Mouse (Mus musculus): ENCODE results near the gene Nanos3.

Nanos3 gene

DNA sequence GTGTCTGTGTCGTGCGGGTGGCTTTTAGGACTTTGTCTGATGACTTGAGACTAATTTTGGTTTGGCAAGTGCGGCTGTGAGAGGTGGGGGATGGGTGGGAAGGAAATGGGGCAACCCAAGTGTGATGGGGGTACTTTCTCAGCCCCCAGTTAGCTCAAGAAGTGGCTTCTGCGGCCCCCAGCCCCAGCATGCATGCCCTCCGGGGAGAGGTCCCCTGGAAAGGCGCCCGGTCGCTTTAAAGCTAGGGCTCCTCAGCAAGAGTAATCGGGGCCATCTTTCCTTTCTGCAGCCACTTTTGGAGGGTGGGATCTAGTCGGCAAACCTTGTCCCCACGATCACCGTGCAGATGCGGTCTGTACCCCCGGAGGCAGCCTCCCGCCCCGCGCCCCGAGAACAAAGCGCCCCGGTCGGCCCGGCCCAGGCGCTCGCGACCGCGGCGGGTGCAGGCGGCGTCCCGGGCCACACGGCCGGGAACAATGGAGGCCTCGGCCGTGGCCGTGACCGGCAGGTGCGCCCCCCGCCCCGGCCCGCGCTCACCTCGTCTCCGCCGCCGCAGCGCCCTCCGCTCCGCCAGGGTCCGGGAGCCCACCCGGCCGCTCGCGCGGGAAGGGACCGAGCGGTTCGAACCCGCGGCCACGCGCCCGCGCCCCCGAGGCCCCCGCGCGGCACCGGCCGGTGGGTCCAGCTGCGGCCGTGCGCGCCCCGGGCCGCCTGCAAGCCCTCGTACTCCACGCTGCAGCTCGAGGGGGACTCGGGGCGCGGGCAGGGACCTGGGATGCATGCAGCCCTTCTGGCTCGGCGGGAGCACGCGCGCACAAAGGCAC is 1.5 kb downstream of the Nanos3 start:
- in situ Hi-C loops (cut with MboI) = loop anchor here (10.0 kb wide), 1 partner anchor 171 kb away; no protein-coding TSS in a partner anchor

DNA sequence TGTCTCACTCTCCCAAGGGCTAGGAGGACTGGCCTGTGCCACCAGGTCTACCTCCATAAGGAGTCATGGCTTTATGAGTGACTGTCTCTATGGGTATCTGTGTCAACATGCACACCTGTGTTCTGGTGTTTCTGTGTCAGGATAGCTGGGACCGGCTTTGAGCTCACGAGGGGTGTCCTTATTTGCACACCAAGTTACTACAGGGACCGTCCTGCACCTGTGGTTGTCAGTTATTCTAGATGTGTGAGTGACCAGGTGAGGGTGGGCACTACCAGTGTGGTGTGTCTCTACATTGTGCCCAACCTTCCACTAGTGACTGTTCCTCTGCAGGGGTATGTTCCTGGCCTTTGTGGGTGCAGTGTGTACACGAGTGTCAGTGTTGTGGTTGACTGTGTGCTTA is 2.2 kb downstream of the Nanos3 start:
- in situ Hi-C loops (cut with MboI) = loop anchor here (10.0 kb wide), 1 partner anchor 172 kb away; no protein-coding TSS in a partner anchor

DNA sequence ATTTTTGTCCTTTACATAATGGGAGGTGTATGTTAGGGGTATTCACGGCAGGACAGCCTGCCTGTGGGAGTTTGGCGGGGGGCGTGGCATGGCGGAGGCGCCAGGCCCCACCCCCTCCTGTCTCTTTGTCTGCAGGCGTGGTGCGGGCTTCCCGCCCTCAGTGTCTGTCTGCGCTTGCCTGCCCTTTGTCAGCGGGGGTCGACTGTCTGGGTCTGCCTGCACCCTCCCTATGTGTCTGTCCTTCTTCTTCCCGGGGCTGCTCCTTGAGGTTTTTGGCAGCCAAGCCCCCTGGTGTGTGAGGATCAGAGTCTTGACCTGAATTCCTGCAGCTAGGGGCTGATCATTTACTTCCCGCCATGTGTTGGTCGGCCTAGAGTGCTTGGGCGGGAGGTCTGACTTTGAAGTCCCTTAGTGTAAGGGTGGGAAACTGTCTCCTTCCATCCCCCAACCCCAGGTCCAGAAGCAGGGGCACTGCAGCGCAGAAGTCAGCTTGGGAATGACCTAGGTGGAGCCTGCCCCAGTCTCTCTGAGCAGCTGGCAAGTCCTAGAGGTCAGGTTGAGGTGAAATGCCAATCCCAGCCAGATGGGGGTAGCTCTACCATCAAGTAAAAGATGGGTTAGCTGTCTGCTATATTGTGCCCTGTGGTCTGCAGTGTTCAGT is 4.4 kb downstream of the Nanos3 start:
- in situ Hi-C loops (cut with MboI) = loop anchor here (10.0 kb wide), 1 partner anchor 174 kb away; no protein-coding TSS in a partner anchor

DNA sequence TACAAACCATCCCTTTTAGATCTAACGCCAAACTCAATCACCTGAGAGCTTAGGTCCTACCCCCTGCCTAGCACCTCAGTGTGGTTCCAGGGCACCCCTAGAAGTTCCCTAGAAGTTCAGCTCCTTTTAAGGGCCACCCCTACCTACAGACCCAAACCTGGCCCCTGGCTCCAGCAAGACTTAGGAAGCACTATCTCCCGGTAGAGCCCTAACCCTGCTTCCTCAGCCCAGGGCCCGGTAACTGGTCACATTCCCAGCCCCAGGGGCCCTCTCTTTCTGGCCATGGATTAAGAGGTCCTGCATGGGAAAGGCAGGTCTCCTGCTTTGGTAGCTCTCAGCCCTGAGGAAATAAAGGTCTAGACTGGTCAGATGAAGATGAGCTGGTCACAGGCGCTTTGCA is 5.1 kb downstream of the Nanos3 start:
- in situ Hi-C loops (cut with MboI) = loop anchor here (10.0 kb wide), 1 partner anchor 175 kb away; no protein-coding TSS in a partner anchor

DNA sequence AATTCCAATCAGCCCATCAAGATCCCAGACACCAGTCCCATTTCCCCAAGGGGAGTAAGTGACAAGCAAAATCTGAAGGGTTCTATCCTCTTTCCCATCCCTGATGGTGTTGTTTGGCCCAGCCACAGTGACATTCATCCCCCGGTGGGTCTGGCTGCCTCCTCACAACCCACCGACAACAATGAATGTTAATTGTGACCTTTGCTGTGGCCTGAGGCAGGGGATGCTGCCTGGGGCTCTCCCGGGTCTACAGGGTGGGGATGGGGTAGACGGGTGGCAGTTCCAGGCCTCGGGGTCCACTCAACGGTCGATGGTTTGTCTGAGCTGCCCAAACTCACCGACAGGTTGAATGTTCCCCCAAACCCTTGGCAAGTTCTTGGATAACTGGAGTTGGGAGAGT is 6.4 kb downstream of the Nanos3 start:
- in situ Hi-C loops (cut with MboI) = no loop called here

DNA sequence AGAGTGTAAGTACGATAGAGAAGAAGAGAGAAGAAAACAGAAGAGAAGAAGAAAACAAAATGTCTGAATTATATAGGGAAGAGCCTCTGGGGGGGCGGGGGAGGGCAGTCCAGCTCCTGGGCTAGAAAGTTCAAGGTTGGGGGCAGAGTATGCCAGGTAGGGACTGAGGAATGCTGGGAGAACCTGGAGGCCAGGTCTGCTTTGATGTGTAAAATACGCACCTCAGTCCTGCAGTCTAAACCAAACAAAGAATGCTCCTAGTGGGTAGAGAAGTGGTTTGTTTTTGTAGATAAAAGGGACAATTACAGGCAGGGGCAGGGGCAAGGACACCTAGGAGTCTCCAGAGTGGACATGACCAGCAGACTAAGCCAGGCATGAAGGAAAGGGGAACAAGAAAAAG is 7.6 kb downstream of the Nanos3 start:
- in situ Hi-C loops (cut with MboI) = no loop called here

DNA sequence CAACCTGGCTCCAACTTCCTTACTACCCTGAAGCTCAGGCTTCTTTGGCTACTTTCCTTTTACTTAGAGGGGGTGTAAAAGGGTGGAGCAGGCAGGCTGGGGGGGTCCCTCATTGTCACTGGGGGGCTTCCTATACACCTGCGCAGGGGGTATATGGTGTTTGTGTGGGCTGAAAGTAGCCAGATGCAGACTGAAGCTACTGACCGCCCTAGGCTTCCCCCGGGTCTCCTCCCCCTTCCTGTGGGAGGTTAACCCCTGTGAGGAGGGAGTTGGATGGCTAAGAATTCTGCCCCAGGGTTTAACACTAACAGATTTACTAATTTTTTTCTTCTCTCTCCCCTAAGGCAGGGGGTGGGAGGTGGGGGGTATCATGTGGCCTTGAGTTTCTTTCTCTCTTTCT is 8.5 kb downstream of the Nanos3 start:
- in situ Hi-C loops (cut with MboI) = no loop called here

DNA sequence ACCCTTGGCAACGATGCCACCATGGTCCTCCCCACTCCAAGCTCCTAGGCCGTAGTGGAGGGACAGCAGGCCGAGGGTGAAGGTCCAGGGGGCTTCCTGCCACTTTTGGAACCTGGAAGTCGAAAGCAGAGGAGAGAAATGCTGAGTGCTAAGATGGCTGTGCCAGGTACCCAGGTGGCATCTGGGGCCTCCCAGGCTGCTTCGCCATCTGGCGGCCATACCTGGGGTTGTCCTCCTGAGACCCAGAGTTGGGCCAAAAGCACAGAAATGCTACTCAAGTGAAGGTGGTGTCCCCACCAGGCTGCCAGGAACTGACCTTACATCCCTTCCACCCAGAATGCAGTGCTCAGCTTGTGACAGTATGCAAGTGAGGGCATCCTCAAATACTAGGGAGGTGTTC is 11.2 kb downstream of the Nanos3 start:
- in situ Hi-C loops (cut with MboI) = no loop called here

DNA sequence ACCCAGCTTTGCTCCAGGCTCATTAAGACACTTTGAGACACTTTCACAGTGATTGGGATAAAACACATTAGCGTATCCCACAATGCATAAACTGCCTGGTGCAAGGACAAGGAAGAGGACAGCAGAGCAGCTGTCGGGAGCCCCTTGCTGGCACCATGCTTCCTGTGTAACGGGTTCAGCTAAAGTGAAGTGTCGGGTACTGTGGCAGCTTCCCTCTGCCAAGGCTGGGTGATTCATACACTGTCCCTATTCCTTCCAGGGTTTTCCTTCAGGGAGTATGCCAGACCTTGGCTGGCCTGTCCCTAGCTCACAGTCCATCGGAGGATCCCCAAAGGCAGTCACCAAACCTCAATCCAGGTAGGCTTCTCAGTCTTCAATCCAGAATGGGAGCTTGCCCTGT is 14.9 kb downstream of the Nanos3 start:
- in situ Hi-C loops (cut with MboI) = no loop called here

DNA sequence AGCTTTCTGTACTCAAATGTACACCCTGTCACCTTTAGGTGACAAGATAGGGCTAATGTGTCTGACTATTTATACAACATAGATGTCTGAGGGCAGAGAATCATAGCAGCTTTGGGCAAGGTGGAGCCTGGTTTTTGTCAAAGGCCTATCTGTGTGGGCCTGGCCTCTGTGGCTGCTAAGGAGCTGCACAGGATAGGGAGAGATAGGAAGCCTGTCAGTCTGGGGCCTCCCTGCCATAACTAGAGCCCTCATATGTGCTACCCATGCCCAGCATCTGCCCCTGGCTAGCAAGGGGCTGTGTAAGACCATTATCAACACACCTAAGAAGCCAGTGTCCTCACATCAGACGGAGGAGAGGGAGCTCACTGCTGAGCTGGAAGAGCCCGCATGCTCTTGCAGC is 17.3 kb downstream of the Nanos3 start:
- in situ Hi-C loops (cut with MboI) = no loop called here

DNA sequence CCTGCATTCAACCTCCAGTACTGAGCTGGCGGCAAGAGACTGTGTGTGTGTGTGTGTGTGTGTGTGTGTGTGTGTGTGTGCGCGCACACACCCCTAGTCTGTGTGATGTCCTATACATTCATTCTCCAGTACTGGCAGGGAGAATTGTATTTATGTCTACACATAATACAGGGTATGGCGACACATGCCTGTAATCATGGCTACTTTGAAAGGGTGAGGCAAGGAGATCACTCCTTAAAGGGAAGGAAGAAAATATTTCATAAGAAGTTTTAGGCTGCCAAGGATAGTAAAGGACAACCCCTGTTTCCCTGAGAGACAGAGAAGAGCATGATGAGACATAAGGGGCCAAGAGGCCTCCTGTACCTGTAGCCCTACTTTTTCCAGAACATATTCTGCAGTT is 27.4 kb downstream of the Nanos3 start:
- in situ Hi-C loops (cut with MboI) = no loop called here

DNA sequence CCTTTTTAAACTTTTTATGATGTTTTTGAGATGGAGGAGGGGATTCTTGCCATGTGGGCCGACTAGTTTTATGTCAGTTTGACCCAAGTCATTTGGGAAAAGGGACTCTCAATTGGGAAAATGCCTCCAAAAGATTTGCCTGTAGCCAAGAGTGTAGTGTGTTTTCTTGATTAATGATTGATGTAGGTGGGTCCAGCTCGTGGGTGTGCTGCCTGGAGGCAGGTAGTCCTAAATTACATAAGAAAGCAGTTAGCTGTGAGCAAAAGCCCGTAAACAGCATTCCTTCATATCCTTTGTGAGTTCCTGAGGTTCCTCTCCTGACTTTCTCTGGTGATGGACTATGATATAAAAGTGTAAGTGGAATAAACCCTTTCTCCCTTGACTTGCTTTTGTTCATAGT is 35.8 kb downstream of the Nanos3 start:
- in situ Hi-C loops (cut with MboI) = no loop called here

DNA sequence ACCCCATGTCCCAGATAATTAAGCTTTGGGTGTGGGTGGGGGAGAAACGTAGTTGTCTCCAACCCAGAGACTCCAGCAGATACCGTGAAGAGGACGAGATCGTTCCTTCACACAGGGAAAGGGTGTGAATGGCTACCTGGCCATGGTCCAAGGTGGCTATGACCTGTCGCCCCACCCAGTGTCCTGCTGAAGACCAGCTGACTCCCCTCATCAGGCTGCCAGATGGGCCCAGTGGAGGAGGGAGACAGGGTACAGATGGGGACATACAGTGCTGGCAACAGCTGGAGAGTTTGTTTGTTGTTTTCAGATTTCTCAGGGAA is 36.5 kb downstream of the Nanos3 start:
- in situ Hi-C loops (cut with MboI) = no loop called here

DNA sequence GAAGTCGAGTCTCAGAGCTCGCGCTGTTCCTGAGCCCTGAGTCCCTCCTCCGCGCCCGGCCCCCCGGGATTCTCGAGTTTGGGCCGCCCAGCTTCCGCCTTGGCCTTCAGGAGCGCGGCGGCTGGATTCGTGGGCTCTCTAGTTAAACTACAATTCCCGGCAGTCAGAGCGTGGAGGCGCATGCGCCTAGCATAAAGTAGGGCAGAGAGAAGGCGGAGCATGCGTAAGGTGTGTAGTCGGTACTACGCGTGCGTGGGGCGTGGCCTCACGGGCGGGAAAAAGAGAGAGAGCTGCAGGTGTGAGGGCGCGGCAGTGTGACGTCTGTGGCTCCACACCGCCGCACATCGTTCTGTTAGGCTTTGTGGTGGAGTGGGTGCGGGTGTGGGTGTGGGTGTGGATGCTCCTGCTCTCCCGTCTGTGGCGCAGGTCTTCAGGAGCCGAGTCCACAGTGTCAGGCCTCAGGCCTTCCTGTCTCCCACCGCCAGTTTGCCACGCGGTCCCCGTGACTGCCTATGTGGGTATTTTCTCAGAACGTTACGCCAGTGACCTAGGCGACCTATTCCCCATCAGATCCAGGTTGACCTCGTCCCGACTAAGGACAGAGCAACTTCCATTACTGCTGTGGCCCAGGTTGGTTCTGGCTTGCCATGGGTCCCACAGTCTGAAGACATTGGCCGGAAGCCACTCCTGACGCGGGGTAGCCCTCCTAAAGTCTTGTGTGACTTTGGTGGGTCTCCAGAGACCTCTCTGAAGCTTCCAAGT is 37.1 kb downstream of the Nanos3 start, which contains the start of the genes Cc2d1a and 4930432K21Rik:
Cc2d1a (minus strand) TSS at position 168 of the 762 bp plus-strand sequence.
4930432K21Rik (plus strand) TSS at position 257 of the 762 bp plus-strand sequence.
- in situ Hi-C loops (cut with MboI) = no loop called here

DNA sequence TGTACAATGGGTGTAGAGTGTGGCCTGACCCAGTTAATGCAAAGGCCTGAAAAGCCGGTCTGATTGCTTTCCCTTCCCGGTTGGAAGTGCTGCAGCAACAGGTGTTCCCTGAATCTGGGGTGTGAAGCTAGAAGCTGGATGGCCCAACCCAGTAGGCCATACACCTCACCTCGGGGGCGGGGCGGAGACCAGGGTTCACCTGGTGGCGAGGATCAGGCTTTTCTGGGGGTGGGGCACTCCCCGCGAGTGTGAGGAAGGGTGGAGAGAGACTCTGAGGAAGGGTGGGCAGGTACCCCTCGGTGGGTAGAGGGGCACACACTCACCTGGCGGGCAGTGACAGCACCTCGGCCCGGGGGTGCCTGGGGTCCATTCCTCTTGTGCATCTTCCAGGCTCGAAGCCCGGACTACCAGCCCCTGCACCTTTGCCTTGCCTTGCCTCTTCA is 37.7 kb downstream of the Nanos3 start:
- in situ Hi-C loops (cut with MboI) = no loop called here

DNA sequence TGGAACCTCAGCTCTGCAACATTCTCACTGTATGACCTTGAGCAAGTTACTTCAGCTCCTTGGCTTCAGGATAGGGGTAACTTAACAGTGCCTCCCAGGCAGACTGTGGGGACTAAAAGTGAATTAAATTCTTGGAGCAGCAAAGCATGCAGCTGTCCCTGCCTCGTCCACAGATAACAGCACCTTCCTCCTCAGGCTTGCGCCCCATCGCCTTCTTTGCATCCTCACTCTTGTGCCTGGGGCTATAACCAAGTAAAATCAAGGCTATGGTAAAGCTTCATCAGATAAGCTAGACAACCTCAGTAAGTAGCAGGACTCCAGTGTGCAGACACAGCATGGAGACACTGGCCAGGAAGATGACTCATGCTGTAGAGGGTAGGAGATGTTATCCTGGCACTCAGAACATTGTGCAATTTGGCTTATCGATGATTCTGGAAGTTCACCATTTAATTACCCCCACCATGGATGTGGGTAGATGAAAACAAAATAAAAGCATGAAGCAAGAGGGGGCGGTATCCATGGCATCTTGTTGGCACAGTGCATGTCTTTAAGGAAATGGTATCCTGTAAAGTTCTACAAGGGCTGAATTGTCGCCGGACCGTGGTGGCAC is 40.3 kb downstream of the Nanos3 start:
- in situ Hi-C loops (cut with MboI) = no loop called here

DNA sequence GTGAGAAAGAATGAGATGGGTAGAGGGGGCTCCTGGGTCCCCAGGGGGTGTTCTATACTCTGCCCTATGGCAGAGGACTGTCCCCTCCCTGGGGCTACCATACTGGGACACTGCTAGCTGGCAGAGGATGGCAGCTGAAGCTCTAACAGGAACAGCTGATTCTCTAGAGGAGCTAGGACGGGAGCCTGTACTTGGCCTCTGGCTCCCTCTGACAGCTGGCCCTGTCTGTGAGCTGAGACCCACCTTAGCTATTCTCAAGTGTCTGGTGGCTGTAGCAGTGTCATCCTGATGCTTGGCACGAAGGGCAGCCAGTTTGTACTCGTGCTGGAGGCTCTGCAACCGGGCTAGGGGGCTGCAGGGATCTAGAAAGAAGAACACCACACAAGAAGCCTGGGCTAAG is 44.2 kb downstream of the Nanos3 start:
- in situ Hi-C loops (cut with MboI) = no loop called here

DNA sequence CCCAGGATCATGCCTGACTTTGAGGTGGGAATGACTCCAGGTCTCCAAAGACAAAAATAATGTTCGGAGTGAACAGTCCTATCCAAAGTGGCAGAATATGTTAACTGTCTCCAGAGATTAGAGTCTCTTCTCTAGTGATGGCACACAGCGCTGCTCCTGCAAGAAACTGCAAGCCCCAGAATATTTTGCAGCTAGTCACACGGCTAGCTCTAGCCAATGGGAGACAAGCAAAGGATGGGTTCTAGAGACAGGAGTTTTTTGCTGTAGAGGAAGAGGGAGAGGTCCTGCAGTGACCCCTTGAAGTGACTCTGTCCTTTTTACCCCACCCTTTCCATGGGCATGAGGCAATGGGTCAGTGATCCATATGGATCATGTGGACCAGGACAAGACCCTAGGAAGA is 47.2 kb downstream of the Nanos3 start:
- in situ Hi-C loops (cut with MboI) = no loop called here

DNA sequence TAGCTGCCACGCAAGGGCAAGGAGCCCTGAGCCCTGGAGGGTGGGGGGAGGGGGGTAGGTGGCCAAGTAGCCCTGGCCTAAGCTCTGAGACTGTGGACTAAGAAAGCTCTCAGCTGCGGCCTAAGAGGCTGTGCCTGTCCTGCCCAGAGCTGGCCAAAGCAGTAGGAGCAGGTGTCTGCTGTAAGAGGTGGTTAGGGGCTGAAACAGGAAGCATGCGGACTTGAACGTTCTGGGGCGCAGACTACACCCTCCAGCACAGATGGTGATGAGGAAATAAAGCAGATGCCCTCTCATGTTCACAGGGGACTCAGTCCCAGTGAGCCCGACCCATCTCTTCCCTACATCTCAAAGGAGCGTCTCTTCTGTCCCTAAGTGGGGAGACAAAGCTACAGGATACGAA is 52.8 kb downstream of the Nanos3 start:
- in situ Hi-C loops (cut with MboI) = no loop called here

DNA sequence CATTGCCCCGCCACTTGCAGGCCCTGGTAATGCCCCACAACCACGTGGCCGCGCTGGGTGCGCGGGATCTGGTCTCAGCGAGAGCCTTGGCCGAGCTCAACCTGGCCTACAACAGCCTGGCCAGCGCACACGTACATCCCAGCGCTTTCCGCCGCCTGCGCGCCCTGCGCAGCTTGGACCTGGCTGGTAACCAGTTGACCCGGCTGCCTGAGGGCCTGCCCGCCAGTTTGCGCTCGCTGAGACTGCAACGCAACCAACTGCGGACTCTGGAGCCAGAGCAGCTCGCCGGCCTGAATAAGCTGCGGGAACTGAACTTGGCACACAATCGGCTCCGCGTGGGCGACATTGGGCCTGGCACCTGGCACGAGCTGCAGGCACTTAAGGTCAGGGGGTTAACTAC is 54.2 kb downstream of the Nanos3 start:
- in situ Hi-C loops (cut with MboI) = no loop called here

DNA sequence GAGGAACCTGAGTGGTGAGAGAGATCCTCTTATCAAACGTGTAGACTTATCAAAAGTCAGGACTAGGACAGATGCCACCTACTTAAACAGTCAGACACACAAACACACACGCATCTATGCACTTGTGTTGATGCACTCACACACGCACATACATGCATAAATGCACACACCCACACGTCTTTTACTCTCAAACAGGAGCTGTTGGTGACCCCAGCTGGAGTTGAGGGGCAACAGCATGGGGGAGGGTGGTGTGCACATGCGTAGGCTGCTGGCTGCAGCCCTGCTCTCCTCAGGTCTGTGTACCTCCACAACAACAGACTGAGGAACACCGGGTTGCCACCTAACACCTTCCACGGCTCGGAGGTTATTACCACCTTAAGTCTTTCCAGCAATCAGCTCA is 56.7 kb downstream of the Nanos3 start:
- in situ Hi-C loops (cut with MboI) = no loop called here
